Mouse (Mus musculus) midbrain, embryonic 13.5 days (tissue): ENCODE results near the gene Serinc3. TPM values are rescaled to one million over a fixed set of nuclear protein-coding genes. Genes with fewer than 3 reads are reported as not detected.

ENCODE experiments used
- ATAC-seq: fragments of 200-750 bp; cut with Nextera tagmentation; 2 replicates; pipeline ENCODE4 v1.8.0; 2017; ENCODE audit warnings: mild to moderate bottlenecking, moderate TSS enrichment, moderate library complexity
- H3K27ac ChIP-seq: fragments of 300-500 bp; sonication (generic); 2 replicates; pipeline ENCODE4 v1.5.1; 2015; ENCODE audit warnings: inconsistent platforms, mild to moderate bottlenecking, moderate library complexity
- H3K27me3 ChIP-seq: fragments of 300-500 bp; sonication (generic); 2 replicates; pipeline ENCODE4 v1.6.1; 2015; ENCODE audit warnings: mild to moderate bottlenecking, inconsistent platforms
- H3K36me3 ChIP-seq: fragments of 300-500 bp; sonication (generic); 2 replicates; pipeline ENCODE4 v1.6.1; 2015; ENCODE audit warnings: mild to moderate bottlenecking, inconsistent platforms
- H3K4me1 ChIP-seq: fragments of 300-500 bp; sonication (generic); replicated peaks from 2 replicates; pipeline ENCODE4 v1.6.1; 2015; ENCODE audit warnings: inconsistent platforms
- H3K4me2 ChIP-seq: fragments of 300-500 bp; sonication (generic); replicated peaks from 2 replicates; pipeline ENCODE4 v1.6.1; 2015; ENCODE audit warnings: moderate library complexity, mild to moderate bottlenecking, inconsistent platforms
- H3K4me3 ChIP-seq: fragments of 300-500 bp; sonication (generic); replicated peaks from 2 replicates; pipeline ENCODE4 v1.5.1; 2015; ENCODE audit warnings: mild to moderate bottlenecking, inconsistent platforms
- H3K9ac ChIP-seq: fragments of 300-500 bp; sonication (generic); replicated peaks from 2 replicates; pipeline ENCODE4 v1.6.1; 2015; ENCODE audit warnings: mild to moderate bottlenecking, inconsistent platforms
- H3K9me3 ChIP-seq: fragments of 300-500 bp; sonication (generic); 2 replicates; pipeline ENCODE4 v1.6.1; 2016; ENCODE audit warnings: mild to moderate bottlenecking, inconsistent platforms
- WGBS: fragments of 180-500 bp; shearing (Covaris S2); methylation state at CpG from one replicate; pipeline ENCODE4 v1.1.7; 2015; 5-methylcytosine and 5-hydroxymethylcytosine counted together
- polyA plus RNA-seq: library from polyadenylated mRNA; unstranded; fragments of >200 nt; fragmentation: Nextera tagmentation; extraction: Ambion mirVana; gene quantifications from 2 replicates; pipeline ENCODE4 v1.2.1, GENCODE M21; 2015

The Serinc3 gene
- polyA plus RNA-seq, 1 experiment from 2014 or later = 31.7 TPM

GRCm38 (mm10) chr2:163584088-163584426, 60.9 kb downstream of the Serinc3 start:
- H3K9ac ChIP-seq = no peak overlapping the region
- 84% methylated on average over 10 of the region's 10 CpGs for WGBS
- no peak for ATAC-seq
- H3K4me3 ChIP-seq = no peak overlapping the region
- no peak overlapping the region for H3K4me2 ChIP-seq
- no peak overlapping the region for H3K27ac ChIP-seq
- no peaks in the 10 kb centered on the region for H3K9me3 ChIP-seq
- H3K4me1 ChIP-seq = peaks cover 5% of the 10 kb centered on the region; the same call in 1 of the 2 replicates
- no peaks in the 10 kb centered on the region for H3K27me3 ChIP-seq
- H3K36me3 ChIP-seq = no peaks in the 10 kb centered on the region

- H3K4me2 ChIP-seq = no peak overlapping the region
- H3K27me3 ChIP-seq = no peaks in the 10 kb centered on the region
- H3K36me3 ChIP-seq = no peaks in the 10 kb centered on the region
- 92% methylated on average over 10 of the region's 10 CpGs for WGBS
- H3K4me1 ChIP-seq = peaks cover 5% of the 10 kb centered on the region; the same call in 1 of the 2 replicates
- no peak overlapping the region for H3K27ac ChIP-seq
- no peak overlapping the region for H3K4me3 ChIP-seq
- no peak overlapping the region for H3K9ac ChIP-seq
- ATAC-seq = no peak
- no peaks in the 10 kb centered on the region for H3K9me3 ChIP-seq
These were observed 61.5 kb downstream of the Serinc3 start for GRCm38 (mm10) chr2:163583226-163584087.

- Histone ChIP-seq H3K4me2 (no peak overlapping the region), H3K9ac (no peak overlapping the region), H3K9me3 (no peaks in the 10 kb centered on the region), H3K27me3 (no peaks in the 10 kb centered on the region), H3K36me3 (no peaks in the 10 kb centered on the region), H3K4me3 (no peak overlapping the region), H3K4me1 (no peaks in the 10 kb centered on the region), H3K27ac (no peak overlapping the region)
- WGBS = 84% methylated on average over 13 of the region's 13 CpGs
- ATAC-seq = no peak
These were observed 64.6 kb downstream of the Serinc3 start for GRCm38 (mm10) chr2:163580069-163580945.

GRCm38 (mm10) chr2:163577986-163578385, 66.9 kb downstream of the Serinc3 start:
- Histone ChIP-seq H3K27ac (no peak overlapping the region), H3K9me3 (no peaks in the 10 kb centered on the region), H3K4me3 (no peak overlapping the region), H3K9ac (no peak overlapping the region), H3K4me2 (no peak overlapping the region), H3K27me3 (no peaks in the 10 kb centered on the region), H3K36me3 (no peaks in the 10 kb centered on the region), H3K4me1 (no peaks in the 10 kb centered on the region)
- ATAC-seq = no peak
- WGBS = 81% methylated on average over 2 of the region's 2 CpGs

GRCm38 (mm10) chr2:163575248-163575647, 69.7 kb downstream of the Serinc3 start:
- no peaks in the 10 kb centered on the region for H3K9me3 ChIP-seq
- no peak for ATAC-seq

GRCm38 (mm10) chr2:163574321-163574720, 70.6 kb downstream of the Serinc3 start:
- Histone ChIP-seq H3K27me3 (no peaks in the 10 kb centered on the region), H3K4me3 (no peak overlapping the region), H3K4me1 (no peaks in the 10 kb centered on the region), H3K9me3 (no peaks in the 10 kb centered on the region), H3K4me2 (no peak overlapping the region), H3K36me3 (no peaks in the 10 kb centered on the region), H3K9ac (no peak overlapping the region), H3K27ac (no peak overlapping the region)
- no peak for ATAC-seq
- 82% methylated on average over 3 of the region's 3 CpGs for WGBS

More at GRCm38 (mm10) chr2:163575248-163575647, 69.7 kb downstream of the Serinc3 start:
- Histone ChIP-seq H3K27ac (no peak overlapping the region), H3K4me2 (no peak overlapping the region), H3K27me3 (no peaks in the 10 kb centered on the region), H3K4me1 (no peaks in the 10 kb centered on the region), H3K4me3 (no peak overlapping the region), H3K9ac (no peak overlapping the region), H3K36me3 (no peaks in the 10 kb centered on the region)
- 53% methylated on average over 11 of the region's 11 CpGs for WGBS

Other genes with a start within 250 kb of the Serinc3 start
- gene Jph2, start 247.1 kb downstream of the Serinc3 start, polyA plus RNA-seq = 0.13 and 0.31 TPM in 2 replicates
- gene Oser1, start 220.4 kb downstream of the Serinc3 start, polyA plus RNA-seq = 77.3 and 79.4 TPM in 2 replicates
- gene Gdap1l1, start 206.7 kb downstream of the Serinc3 start, polyA plus RNA-seq = 114 and 121 TPM in 2 replicates
- 12.1 and 12.7 TPM in 2 replicates for gene Fitm2, start 172.5 kb downstream of the Serinc3 start, polyA plus RNA-seq
- 0.18 TPM in 1 of 2 replicates, not detected in the other for gene R3hdml, start 152.8 kb downstream of the Serinc3 start, polyA plus RNA-seq
- gene Hnf4a, start 138.3 kb downstream of the Serinc3 start, polyA plus RNA-seq = not detected in 2 replicates
- 50.2 and 50.7 TPM in 2 replicates for gene Ttpal, start 42.8 kb downstream of the Serinc3 start, polyA plus RNA-seq
- 124 and 126 TPM in 2 replicates for gene Pkig, start 13.3 kb upstream of the Serinc3 start, polyA plus RNA-seq
- 3.4 and 4.6 TPM in 2 replicates for gene Ada, start 105.1 kb upstream of the Serinc3 start, polyA plus RNA-seq
- 0.15 and 0.23 TPM in 2 replicates for gene Ccn5, start 175.7 kb upstream of the Serinc3 start, polyA plus RNA-seq
- gene Kcnk15, start 208.5 kb upstream of the Serinc3 start, polyA plus RNA-seq = 0.13 TPM in 1 of 2 replicates, not detected in the other